Mouse (Mus musculus) T-helper 1 cell (primary cell): ENCODE data around the gene Zfp747.
"Not testable (repeated sequence)": the region's sequence is repeated elsewhere in the genome, so short reads cannot be mapped to it uniquely, and the experiment has no call there.

Source experiments
- in situ Hi-C: fragments of 300-600 bp; cut with MboI, MseI; formaldehyde crosslinking; loops from one replicate; pipeline ENCODE4 v1.15.1; 2025; ENCODE audit warnings: high pct_unique_total_duplicates

Zfp747 gene

GRCm38 (mm10) chr7:127371870-127372269, 4.0 kb downstream of the Zfp747 start:
- in situ Hi-C loops = not testable (repeated sequence)

- in situ Hi-C loops = no loop called here
Observed at GRCm38 (mm10) chr7:127371213-127371612, 4.6 kb downstream of the Zfp747 start.

GRCm38 (mm10) chr7:127366249-127366648, 9.6 kb downstream of the Zfp747 start:
- in situ Hi-C loops = no loop called here

- in situ Hi-C loops = no loop called here
Observed at GRCm38 (mm10) chr7:127364166-127364565, 11.7 kb downstream of the Zfp747 start.

GRCm38 (mm10) chr7:127363475-127363921, 12.4 kb downstream of the Zfp747 start:
- in situ Hi-C loops = no loop called here

GRCm38 (mm10) chr7:127362418-127362817, 13.4 kb downstream of the Zfp747 start:
- in situ Hi-C loops = not testable (repeated sequence)

- in situ Hi-C loops = no loop called here
Observed at GRCm38 (mm10) chr7:127361449-127361848, 14.4 kb downstream of the Zfp747 start.

- in situ Hi-C loops = no loop called here
Observed at GRCm38 (mm10) chr7:127360265-127360664, 15.6 kb downstream of the Zfp747 start.

GRCm38 (mm10) chr7:127358472-127358871, 17.4 kb downstream of the Zfp747 start:
- in situ Hi-C loops = no loop called here

- in situ Hi-C loops = no loop called here
Observed at GRCm38 (mm10) chr7:127357871-127358270, 18.0 kb downstream of the Zfp747 start.

- in situ Hi-C loops = no loop called here
Observed at GRCm38 (mm10) chr7:127355796-127356195, 20.1 kb downstream of the Zfp747 start.

GRCm38 (mm10) chr7:127351230-127352004, 24.4 kb downstream of the Zfp747 start:
- in situ Hi-C loops = no loop called here

GRCm38 (mm10) chr7:127346676-127347075, 29.2 kb downstream of the Zfp747 start:
- in situ Hi-C loops = no loop called here

- in situ Hi-C loops = no loop called here
Observed at GRCm38 (mm10) chr7:127345512-127346325, 30.1 kb downstream of the Zfp747 start, which contains the start of gene Zfp768. TSS of gene Zfp768 (minus strand) at chr7:127345589.

- in situ Hi-C loops = no loop called here
Observed at GRCm38 (mm10) chr7:127345092-127345491, 30.8 kb downstream of the Zfp747 start.

- in situ Hi-C loops = no loop called here
Observed at GRCm38 (mm10) chr7:127344371-127344770, 31.5 kb downstream of the Zfp747 start.

- in situ Hi-C loops = no loop called here
Observed at GRCm38 (mm10) chr7:127343351-127344019, 32.4 kb downstream of the Zfp747 start.

GRCm38 (mm10) chr7:127342888-127343287, 33.0 kb downstream of the Zfp747 start:
- in situ Hi-C loops = no loop called here

- in situ Hi-C loops = no loop called here
Observed at GRCm38 (mm10) chr7:127342332-127342731, 33.5 kb downstream of the Zfp747 start.

GRCm38 (mm10) chr7:127341861-127342260, 34.0 kb downstream of the Zfp747 start:
- in situ Hi-C loops = not testable (repeated sequence)

GRCm38 (mm10) chr7:127341356-127341755, 34.5 kb downstream of the Zfp747 start:
- in situ Hi-C loops = no loop called here

GRCm38 (mm10) chr7:127337636-127338035, 38.2 kb downstream of the Zfp747 start:
- in situ Hi-C loops = loop anchor here (5.0 kb wide), 1 partner anchor 35 kb away; no protein-coding TSS in a partner anchor
